Mouse (Mus musculus) layer of hippocampus, postnatal 14 days (tissue): ENCODE data around the gene Wwox. TPM values are rescaled to one million over a fixed set of nuclear protein-coding genes. Genes with fewer than 3 reads are reported as not detected.

Experiments used
- DNase-seq, 2 experiments: peaks; one replicate each; pipeline ENCODE4 v3.0.0; 2021 to 2022; ENCODE audit warnings: low spot score in 2 of 2, mixed read lengths in 1 of 2
- total RNA-seq, 2 experiments: library from RNA; stranded (reverse); gene quantifications; 2 replicates each; pipeline ENCODE4 v1.2.3; 2021

Gene Wwox
- total RNA-seq, 2 experiments from 2014 or later = 11.2 to 12.3 TPM

GRCm38 (mm10) chr8:115193767-115194166, 754.3 kb downstream of the Wwox start:
- no peak for DNase-seq

GRCm38 (mm10) chr8:115195334-115195733, 755.9 kb downstream of the Wwox start:
- no peak for DNase-seq

DNA sequence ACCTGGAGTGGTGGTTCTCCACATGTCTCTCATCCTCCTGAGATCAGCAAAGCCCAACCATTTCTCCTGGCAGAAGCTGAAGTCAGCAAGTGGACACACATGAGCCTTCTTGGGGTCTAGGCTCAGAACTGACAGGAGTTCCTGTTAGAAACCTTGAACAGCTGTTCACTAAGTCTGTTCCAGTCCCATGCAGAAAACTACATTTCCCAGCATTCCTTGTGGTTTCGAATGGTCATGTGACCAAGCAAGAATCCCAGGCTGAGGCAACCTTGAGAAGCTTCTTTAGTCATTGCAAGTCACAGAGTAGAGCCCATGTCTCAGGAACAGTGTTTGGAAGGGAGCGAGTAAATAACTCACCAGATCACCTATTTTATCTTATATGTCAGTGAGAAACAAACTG, 757.4 kb downstream of the Wwox start:
- DNase-seq = no peak

- DNase-seq = no peak
Measured at GRCm38 (mm10) chr8:115199204-115199603, 759.7 kb downstream of the Wwox start.

DNA sequence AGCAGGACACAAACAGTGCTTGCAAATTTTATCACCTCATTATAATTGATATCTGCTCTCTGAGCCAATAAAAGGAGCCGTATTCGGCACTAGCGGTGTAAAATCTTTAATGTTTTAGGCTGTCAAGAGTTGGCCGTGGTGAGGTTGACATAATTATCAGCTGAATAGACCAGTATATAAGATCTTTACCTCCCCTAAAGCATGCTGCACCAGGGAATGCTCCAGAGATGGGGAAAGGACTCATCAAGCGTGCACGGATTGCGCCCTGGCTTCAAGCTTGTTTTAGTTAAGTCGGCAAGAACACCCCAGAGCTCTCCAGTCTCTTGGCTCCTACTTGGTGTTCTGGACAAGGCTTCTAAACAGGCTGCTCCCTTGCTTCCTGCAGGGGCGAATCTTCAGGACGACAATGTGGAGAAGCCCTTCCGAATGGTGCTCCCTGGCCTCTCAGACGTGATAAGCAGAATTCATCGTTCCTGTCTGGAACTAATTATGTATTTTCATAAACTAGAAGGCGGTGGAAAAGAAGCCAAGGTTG, 760.2 kb downstream of the Wwox start:
- DNase-seq = no peak

- DNase-seq = no peak
Measured at GRCm38 (mm10) chr8:115201726-115202125, 762.3 kb downstream of the Wwox start.

DNA sequence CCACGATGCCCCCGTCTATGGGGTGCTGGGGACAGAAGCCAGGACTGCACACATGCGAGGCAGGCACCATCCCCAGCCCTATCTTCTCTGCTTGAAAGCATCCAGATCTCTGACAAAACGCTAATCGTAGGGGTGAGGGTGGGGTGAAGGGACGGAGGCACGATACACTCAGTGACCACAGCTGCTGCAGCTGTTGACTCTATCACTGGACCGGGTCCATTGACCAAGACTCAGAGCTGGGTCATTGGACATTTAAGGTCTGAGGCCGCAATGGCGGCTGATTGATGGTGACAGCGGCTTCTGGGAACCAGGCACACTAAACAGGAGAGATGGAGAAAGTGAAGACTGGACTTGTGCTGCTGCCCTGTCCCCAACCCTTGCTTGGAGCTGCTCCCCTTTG, 768.0 kb downstream of the Wwox start:
- DNase-seq = no peak

- no peak for DNase-seq
Measured at GRCm38 (mm10) chr8:115208415-115209192, 769.1 kb downstream of the Wwox start.

GRCm38 (mm10) chr8:115210014-115210413, 770.6 kb downstream of the Wwox start:
- no peak for DNase-seq

DNA sequence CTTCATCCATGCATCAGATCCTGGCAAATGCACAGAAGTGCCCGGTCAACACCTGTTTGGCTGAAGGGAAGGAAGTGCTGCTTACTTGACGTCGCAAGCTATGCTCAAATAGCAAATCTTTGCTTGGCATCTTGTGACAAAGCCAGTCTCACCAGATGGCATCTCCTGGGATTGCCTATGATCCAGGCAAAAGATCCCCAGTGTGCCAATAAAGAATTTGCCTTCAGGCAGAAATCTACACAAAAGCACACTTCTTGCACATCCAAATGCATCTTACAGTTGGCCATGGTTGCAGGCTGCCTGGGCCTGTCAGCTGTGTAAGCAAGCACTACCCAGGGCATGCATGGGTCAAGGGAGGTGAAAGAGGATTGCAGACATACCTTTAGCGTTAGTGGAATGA, 773.7 kb downstream of the Wwox start:
- DNase-seq = no peak

DNA sequence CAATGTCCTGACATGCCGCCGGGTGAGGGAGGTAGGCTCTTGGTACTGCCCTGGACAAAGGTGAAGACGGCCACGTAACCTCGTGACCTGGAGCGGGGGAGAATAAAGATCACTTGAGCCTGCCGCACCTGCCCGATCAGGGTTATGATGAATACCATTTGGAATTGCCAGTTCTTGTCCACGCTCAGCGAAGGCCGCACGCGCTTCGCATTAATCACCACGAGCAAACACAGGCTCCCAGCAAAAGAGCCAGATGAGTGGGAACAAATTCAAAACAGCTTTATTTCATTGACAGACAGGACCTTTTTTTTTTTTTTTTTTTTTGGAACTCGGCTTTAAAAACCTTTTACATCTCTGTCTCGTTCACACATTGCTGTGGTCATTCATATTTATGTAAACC, 775.4 kb downstream of the Wwox start:
- no peak for DNase-seq

- no peak for DNase-seq
Measured at GRCm38 (mm10) chr8:115216801-115217200, 777.3 kb downstream of the Wwox start.

GRCm38 (mm10) chr8:115222545-115222944, 783.1 kb downstream of the Wwox start:
- no peak for DNase-seq

GRCm38 (mm10) chr8:115226781-115227583, 787.5 kb downstream of the Wwox start:
- DNase-seq = no peak

- no peak for DNase-seq
Measured at GRCm38 (mm10) chr8:115228903-115229302, 789.4 kb downstream of the Wwox start.

- DNase-seq = no peak
Measured at GRCm38 (mm10) chr8:115234068-115234467, 794.6 kb downstream of the Wwox start.

DNA sequence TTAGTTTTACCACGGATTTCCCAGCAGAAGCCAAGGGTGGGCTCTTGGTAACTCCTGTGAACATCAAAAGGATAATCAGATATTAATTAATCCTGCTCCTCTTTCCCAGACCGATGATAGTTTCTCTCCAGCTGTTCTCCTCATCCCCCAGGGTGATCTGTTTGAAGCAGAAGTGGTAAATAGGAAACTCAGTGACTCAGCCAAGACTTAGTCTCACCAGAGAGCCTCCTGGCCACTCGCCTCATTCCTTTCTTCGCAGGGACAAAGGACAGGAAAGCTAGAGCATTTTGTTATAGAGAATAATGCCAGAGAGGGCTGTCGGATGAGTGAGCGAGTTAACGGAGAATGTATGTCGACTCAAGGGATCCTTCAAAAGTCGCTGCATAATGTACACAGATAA, 798.1 kb downstream of the Wwox start:
- DNase-seq = no peak

GRCm38 (mm10) chr8:115243465-115244027, 804.1 kb downstream of the Wwox start:
- DNase-seq = no peak

GRCm38 (mm10) chr8:115249688-115250366, 810.4 kb downstream of the Wwox start:
- no peak for DNase-seq

DNA sequence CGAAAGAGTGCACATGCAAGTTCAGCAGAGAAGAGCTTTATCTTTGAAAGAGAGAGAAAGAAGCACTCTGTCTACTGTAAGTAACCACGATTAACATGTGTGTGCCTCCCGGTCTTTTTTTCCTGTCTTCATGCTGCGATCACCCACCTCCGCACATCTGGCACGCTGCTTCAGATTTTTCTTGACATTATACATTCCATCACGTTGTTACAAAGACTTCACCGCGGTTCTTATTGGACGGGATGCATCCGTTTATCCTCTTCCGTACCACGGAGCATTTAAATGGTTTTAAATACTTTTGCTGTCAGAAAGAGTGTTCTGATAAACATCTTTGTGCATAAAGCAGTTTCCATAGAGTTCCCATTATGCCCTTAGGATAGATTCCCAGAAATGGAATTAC, 816.1 kb downstream of the Wwox start:
- no peak for DNase-seq

GRCm38 (mm10) chr8:115257417-115257816, 818.0 kb downstream of the Wwox start:
- DNase-seq = no peak
